Mouse (Mus musculus) ovary, postnatal 36 days (tissue): ENCODE measurements around the gene Srxn1.

ENCODE experiments used
- DNase-seq: peaks from one replicate; pipeline ENCODE4 v3.0.0; 2022; ENCODE audit warnings: low spot score, mixed read lengths

Gene Srxn1

DNA sequence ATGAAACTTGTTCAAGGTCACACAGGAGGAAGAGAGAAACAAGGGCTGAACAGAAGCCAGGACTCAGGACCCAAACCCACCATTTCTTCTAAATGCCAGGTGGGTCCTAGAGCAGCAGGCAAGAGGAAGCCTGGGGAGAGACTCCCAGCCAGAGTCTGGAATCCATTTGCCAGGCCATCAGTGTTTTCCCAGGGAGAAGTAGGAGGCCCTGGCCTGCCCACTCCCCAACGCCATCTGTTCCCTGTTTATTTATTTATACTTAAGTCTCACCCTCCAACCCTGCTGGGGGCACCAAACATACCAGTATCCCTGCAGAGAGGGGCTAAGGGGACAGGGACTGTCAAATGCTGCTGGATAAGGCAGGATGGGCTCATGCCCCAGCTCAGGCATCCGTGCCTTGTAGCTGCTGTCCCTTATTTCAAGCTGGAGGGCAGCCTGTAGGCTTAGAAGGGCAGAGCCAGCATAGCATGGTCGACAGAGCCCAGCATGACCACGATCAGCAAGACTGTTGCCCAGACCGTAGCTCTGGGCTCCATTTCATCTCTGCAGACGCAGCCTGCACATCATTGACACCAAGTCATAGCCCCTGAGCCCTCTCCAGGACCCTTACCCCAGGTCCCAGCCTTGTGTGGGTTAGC, 14.0 kb downstream of the Srxn1 start:
- no peak for DNase-seq

DNA sequence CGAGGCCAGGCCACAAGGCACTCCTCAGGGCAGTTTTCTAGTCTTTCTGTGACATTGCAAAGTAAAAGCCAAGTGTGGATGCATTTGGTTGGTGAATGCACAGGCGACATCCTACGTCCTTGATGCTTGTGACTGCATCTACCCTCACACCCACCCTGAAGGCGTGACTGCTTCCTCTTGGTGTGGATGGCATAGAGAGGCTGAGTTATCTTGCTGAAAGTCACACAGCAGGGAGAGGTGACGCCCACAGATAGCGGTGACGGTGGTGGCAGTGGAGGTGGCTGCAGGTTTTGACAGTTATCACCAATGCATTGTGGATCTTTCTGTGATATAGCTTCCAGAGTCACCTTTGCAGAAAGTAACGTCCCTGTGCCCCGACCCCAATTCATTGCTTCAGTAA, 17.6 kb downstream of the Srxn1 start:
- no peak for DNase-seq

DNA sequence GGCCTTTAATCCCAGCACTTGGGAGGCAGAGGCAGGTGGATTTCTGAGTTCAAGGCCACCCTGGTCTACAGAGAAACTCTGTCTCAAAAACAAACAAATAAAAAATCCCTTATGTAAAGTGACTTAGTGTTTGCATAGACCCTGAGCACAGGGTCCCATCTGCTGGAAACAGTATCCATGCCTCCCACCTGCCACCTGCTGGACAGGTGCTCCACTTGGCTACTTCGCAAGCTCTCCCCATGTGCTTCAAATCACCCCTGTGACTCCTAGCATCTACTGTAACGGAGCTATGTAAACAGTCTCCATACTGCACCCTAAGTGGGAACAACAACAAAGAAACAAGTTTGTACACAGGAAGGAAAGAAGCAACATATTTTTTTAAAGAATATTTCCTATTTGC, 23.3 kb downstream of the Srxn1 start:
- no peak for DNase-seq

DNA sequence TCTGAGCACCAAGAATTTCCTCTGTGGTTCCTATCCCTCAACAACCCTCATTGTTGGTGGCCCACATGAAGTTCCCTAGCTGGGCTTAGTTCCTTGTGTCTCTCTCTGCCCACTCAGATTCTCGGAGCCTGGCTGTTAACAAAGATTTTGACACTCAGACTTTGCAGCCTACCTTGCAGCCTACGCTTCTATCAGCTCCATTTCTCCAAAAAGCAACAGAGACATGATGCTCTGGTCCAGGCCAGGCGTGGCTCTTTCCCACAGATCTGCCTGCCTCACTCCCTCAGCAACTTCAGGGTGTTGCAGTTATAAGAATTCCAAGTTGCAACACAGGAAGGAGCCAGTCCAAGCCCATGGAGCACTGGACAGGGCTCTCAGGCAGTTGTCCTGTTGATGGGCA, 24.5 kb downstream of the Srxn1 start:
- no peak for DNase-seq

DNA sequence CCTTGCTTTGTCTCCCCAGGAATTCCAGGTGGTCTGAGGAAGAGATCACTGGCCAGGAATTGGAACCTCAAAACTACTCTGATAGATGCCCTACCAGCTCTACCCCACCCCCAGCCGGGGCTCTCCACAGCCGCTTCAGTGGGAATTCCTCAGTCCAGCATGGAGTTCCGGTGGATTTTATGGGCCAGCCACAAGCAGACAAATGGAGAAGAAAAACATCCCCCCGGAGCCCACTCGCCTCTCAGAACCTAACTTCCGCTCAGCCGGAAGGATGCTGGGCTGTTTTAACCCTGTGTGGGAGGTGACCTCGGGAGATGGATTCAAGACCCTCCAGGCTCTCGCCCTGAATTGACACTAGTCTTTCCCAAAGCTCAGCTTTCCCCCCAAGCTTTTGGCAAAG, 26.7 kb downstream of the Srxn1 start:
- DNase-seq, result no peak

DNA sequence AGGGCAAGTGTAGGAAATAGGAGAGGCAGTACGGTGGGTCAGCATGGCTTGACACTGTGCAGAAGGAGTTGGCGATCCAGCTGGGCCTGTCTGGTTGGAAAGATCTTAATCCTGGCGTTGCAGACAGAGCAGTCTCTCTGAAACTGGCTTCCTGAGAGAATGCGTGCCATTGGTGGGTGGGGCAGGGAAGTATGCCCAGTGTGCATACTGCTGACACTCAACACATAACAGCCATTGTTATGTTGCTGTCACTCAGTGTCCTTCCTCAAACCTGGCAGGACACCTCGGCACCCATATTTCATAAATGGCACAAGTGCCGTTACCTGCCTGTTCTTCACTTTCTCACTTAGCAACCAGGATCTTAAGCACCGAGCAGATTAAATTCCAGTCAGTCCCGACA, 27.4 kb downstream of the Srxn1 start:
- no peak for DNase-seq

DNA sequence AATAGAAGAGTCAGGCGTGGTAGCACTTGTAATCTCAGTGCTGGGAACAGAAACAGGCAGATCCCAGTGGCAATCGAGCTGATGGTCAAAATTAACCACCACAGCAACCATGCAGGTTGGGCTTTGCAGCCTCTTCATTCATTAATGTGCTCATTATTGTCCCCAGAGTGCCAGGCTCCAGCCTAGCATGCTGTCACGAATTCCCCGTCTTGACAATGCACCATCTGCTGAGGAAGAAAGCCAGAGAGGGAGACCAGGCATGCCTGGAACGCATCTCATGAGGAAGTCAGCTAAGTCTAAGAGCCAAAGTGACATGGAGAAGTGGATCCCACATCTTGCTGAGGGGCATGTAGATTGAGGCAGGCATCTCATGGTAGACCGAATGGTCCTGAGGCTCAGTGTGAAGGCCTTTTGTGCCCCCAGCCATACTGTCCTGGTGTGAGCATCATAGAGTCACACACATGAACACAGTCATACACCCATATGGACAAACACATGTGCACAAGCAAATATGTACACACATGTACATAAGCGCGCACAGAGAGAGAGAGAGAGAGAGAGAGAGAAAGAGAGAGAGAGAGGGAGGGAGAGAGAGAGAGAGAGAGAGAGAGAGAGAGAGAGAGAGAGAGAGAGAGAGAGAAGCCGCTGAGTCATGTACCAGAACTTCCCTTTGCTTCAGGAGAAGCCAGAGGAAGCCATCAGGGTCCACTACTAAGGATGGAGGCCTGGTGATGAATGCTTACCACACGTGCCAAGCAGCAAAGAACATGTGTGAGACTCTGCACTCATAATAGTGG, 34.1 kb downstream of the Srxn1 start:
- DNase-seq, result no peak

DNA sequence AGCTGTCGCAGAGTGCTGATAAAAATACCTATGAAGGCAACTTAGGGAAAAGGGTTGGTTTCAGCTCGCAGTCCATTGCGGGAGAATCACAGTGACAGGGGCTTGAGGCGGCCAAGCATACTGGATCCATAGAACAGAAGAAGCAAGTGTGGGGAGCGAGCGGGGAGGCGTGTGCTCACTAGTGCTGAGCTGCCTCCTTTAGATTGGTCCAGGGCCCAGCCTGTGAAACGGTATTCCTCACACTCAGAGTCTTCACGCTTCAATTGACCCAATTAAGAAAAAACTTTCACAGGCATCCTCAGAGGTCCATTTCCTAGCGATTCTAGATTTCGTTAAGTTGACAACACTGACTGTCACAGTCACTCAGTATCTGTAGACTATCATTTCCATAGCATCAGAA, 35.6 kb downstream of the Srxn1 start:
- DNase-seq, result no peak

DNA sequence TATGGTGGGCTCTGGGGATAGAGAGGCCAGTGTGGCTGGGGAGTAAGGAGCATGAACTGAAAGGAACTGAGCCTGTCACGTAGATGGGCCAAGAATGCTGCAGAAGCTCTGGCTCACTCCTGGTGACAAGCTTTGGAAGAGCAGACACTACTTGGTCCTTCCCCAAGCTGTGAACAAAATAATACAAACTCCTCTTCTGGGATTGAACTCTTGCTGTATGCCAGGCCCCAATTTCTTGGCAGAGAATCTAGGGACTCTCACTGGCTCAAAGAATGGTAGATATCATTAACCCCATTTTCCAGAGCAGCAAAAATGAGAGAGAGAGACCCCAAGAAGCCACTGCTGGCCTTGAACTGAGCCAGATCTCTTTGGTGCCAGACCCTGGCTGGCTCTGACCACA, 36.2 kb downstream of the Srxn1 start:
- no peak for DNase-seq

DNA sequence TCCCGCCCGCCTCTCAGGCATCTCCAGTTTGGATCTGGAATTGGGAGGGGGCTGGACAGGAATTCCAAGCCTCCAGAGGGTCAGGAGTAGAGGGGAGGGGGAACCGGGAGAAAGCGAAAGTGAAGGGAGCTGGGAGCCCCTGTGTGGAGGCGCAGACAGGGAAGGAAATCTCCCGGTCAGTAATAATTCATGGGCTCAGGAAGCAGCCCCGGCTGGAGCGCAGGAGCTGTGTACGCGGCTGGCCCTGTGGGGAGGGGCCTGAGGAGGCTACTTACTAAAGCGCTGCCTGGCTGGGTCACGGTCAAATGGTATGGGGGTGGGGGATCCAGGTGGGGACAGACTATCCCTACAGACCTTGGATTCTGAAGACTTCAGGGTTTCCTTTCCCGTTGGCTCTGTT, 36.7 kb downstream of the Srxn1 start:
- peak; percentile 26 for DNase-seq

DNA sequence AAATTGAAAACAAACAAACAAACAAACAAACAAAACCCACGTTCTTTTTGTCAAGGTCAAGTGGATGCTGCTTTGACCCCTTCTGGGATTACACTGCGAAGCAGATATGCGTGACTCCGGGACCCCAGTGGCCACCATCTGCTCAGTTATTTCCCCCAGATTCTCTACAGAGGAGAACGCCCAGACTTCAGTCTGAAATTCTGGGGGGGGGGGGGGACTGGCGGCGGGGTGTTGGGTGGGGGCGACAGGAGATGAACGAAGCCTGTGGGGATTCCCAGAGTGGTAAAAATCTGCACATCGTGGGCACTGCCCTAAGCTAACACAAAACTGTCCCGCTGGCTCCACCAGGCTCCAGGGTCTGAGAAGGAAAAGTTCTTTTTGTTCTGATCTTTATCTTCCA, 37.3 kb downstream of the Srxn1 start:
- no peak for DNase-seq

DNA sequence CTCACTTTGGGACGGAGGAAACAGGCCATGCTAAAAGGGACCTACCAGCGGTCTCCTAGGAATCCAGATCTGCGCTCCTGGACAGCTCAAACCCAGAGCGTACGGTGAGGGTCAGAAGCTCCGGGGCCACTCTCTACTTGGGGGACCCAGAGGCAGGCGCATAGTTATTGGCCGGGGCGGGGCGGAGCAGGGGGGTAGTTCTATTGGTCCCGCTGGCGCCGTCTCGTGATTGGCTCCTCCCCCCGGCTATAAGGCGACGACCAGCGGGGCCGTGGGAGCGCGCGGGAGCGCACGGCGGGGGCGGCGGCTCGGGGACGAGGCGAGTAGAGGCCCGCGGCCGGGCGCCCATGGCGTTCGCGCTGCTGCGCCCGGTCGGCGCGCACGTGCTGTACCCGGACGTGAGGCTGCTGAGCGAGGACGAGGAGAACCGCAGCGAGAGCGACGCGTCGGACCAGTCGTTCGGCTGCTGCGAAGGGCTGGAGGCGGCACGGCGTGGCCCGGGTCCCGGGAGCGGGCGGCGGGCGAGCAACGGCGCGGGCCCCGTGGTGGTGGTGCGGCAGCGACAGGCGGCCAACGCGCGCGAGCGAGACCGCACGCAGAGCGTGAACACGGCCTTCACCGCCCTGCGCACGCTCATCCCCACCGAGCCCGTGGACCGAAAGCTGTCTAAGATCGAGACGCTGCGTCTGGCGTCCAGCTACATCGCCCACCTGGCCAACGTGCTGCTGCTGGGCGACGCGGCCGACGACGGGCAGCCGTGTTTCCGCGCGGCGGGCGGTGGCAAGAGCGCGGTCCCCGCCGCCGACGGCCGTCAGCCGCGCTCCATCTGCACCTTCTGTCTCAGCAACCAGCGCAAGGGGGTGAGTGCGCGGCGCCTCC, 38.2 kb downstream of the Srxn1 start, which contains the start of gene Tcf15:
Gene Tcf15 (plus strand): TSS at position 283 of the 879 bp plus-strand sequence.
- peak; percentile 61 for DNase-seq

DNA sequence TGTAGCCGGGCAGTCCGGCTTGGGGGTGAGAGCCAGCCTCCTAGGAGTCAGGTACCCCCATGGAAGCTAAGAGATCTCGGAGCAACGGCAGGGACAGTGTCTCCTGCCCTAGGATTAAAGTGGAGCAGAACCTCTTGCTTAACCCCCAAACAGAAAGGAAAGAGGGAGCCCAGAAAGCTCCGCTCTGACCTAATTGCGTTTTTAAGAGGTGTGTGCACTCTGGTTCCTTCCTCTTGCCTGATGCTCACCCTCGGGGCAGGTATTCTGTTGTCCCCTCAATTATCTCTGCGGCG, 38.8 kb downstream of the Srxn1 start:
- DNase-seq, result no peak

DNA sequence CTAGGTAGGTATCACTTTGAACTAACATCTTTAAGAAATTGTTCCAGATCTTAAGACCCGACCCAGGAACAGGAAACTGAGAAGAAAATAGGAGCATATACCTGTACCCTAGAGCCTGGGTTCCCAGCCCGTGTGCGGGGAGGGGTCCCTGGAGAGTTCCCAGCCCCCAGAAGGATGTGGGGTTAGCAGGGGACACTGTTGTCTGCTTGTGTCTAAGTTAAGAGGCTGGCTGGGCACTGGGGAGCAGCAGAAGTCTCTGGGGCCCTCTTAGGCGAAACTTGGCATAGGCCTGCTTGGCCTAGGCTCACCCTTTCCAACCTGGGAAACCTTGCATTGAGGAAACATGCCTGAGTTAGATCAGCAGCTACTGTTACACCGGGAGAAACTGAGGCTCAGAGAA, 39.2 kb downstream of the Srxn1 start:
- no peak for DNase-seq

DNA sequence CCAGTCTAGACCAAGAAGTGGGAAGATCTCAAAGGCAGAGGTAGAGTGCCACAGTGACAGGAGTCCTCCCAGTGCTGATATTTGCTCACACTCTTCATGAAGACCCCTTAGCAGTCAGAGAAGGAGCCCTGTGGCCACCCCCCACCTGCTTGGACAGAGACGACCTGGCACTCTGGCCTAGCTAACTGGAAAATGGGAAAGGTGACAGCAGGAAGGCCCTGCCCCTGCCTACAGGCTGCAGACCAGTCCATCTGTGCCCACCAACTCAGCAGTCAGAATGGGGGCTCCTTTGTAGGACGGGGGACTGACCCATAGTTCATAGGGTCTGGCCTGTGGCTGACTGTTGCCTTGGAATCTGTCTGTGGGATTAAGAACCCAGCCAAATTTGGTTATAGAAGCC, 40.4 kb downstream of the Srxn1 start:
- no peak for DNase-seq

DNA sequence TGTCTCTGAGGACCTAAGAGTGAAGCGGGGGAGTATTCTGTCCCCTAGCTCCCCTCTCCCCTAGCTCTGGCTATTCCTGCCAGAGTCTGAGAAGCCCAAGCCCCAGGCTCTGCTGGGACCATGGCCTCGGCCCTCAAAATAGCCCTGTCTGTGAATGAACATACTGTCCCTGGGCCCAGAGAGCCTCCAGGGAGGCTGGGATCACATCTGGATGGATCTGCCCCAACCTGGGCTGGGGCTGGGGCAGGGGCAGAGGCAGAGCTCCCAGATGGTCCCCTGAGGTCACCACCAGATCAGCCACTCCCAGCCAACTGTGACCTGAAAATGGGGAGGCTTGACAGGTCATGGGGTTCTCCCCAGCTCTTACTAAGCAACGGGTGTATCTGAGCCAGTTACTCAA, 41.8 kb downstream of the Srxn1 start:
- DNase-seq, result no peak

DNA sequence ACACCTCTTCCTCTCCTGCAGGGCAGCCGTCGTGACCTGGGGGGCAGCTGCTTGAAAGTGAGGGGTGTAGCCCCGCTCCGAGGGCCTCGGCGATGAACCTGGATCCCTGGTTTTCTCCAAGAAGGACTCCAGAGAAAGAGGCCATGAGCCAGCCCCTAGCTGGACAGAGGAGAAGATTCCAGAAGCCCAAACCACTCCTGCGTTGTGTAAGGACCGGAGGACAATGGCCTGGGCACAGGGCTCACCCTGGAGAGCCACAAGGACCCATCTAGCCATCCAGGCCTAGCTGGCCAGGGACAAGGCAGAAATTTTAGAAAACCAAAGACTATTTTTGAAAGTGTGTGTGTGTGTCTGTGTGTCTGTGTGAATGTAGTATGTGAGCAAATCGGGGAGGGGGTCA, 43.4 kb downstream of the Srxn1 start:
- no peak for DNase-seq

DNA sequence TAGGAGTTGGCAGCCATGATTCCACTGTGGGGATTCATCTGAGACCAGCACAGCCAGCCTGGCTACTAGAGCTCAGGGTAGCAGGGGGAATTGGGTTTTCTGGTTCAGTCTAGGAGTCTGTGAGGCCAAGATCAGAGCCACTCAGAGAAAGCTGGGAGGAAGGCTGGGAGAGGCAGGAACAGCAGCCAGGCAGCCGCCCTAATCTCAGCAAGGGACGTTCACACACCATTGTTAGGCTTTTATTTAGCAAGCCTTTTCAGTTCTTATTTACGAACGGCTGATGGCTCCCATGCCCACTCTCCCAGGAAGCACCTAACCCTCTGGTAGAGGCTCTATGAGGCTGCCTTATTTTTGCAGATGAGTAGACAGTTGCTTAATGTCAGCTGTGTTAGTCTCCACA, 44.6 kb downstream of the Srxn1 start:
- no peak for DNase-seq

DNA sequence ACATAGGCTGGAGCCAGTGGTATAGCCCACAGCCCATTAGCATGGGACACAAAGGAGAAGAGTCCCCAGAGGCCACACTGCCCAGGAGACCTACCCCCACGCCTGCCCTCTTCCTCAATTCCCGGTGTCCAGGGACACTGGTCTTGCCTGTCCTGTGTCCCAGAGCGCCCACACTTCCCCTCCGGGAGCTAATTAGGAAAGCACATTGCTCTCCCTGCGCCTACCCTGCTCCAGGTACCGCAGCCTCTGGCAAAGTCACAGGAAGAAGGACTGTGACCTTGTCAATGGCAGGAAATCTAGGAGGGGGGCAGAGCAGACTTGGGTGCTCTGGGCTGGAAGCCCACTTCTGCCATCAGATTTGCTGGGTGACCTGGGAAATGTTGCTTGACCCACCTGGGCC, 45.1 kb downstream of the Srxn1 start:
- DNase-seq, result no peak

DNA sequence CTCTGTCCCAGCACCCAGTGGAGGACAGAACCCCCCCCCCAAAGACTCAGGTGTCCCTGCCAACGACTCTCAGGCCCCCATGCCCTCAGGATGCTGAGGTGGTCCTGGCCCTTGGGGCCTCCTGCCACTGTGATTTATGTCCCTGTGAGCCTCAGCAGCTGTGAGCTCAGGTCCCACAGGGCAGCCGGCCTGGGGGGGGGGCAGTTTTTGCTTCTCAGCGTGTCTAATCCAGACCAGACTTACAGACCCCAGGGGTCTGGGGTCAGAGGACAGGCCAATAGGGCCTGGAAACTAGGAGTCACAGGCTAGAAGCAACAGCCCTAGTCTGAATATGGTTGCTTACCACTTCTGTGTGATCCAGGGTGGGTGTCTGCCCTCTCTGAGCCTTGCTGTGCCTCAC, 48.0 kb downstream of the Srxn1 start:
- DNase-seq, result no peak

DNA sequence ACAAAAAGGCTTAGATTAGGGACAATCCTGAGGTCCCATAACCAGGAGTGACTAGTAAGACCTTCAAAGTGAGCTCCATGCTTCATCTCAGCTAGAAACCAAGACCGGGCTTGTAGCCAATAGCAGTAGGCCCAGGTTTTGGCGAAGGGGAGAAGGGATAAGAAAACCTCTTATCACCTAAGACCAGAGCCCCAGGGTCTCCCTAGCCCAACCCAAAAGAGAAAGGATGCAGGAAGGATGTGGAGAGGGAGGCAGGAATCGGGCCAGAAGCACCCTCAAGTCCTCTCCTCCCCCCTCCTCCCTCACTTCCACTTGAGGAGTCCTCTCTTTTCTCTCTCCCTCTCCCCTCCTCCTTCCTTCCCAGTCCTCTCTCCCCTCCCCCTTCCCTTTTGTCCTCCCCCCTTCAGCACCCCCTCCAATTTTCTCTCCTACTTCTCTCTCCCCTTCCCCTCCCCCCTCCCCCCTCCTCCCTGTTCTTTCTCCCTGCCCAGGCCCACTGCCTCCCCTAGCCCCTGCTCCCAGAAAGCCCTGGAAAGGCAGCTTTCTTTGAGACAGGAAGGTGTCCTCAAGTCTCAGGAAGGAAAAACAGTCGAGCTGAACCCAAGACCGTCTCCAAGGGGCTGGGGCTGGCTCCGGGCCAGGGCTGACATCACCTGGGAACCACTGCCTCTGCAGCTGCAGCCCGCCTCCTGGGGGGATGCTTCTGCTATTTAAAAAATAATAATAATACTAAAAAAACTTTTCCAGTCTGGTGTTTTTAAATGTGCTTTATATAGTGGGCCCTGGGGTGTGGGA, 50.3 kb downstream of the Srxn1 start:
- no peak for DNase-seq

DNA sequence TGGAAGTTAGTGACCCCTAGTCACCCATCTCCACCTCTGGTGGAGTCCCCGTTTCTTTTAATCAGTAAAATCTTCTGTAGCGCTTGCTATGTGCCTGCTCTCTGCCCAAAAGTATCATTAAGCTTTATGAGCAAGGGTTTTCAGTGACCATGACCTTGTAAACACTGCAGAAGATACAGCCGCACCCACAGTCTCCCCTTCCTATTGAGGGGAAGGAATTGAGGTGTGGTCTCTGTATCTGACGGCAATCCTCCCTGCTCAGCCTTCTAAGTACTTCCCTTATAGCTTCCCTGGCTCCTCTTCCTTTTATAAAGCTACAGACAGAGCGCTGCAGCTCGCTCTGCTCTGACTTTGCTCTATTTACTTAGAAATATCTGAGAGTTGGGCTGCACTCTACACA, 51.2 kb downstream of the Srxn1 start:
- no peak for DNase-seq
